Mouse (Mus musculus) hematopoietic stem cell, adult 5-6 weeks (primary cell): Measurements from ENCODE around the gene Xntrpc. TPM values are rescaled to one million over a fixed set of nuclear protein-coding genes. Genes with fewer than 3 reads are reported as not detected.
A peak's percentile ranks its signal among the peaks of the same experiment; 100 is the strongest.

Source experiments
- ATAC-seq, 2 experiments: fragments of 125-278 bp in 1 of 2; replicated peaks in 1 of 2; 2 replicates each; pipeline ENCODE4 v1.8.0; 2016 to 2017; ENCODE audit warnings: inconsistent platforms in 2 of 2, mild to moderate bottlenecking in 2 of 2, moderate number of reproducible peaks in 2 of 2, low read depth in 1 of 2, moderate TSS enrichment in 1 of 2; ENCODE audit not compliant: low FRiP score in 2 of 2, poor library complexity in 2 of 2, severe bottlenecking in 2 of 2, insufficient read depth in 1 of 2, low TSS enrichment in 1 of 2
- total RNA-seq: library from RNA; stranded (forward); fragments of 172-1452, 232-1000 nt; gene quantifications from 2 replicates; pipeline ENCODE4 v1.2.3, GENCODE M21; 2017

The Xntrpc gene
- total RNA-seq, 1 experiment from 2014 or later: 2.0 TPM

DNA sequence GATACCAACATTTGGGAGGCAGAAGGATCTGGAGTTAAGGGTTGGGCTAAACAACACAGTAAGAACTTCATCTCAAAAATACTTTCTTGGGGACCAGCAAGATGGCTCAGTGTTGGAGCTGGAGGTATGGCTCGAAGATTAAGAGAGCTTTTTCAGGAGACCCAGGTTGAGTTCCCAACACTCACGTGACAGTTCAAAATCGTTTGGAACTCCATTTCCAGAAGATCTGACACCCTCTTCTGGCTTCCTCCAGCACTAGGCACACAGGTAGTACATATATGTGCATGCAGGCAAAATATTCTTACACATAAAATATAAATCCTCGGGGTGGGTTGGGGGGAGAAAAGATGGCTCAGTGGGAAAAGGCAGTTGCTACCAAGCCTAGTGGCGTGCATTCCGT, 850 bp downstream of the Xntrpc start:
- no peak for ATAC-seq

DNA sequence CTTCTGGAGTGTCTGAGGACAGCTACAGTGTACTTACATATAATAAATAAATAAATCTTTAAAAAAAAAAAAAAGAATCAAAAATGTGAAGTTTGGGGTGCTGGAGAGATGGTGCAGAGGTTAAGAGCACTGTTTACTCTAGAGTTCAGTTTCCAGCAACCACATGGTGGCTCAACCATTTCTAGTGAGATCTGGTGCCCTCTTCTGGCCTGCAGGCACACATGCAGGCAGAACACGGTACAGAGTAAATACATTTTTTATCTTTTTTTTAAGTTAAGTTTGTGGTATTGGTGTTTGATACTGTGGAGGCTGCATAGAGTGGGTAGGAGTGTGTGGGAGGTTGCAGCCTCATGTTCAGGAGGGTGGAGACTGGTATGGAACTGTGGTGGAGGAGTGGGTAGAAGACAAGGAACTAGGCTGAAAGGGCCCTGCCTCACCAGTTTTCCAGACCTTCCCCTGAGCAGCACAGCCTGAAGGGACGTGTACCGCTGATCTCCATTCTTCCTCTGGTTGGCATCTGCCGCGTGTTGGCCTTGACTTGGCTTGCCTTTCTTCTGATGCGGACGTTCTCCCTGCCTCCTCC, 11.3 kb downstream of the Xntrpc start:
- ATAC-seq: peak; percentile 53; a peak in 3 of 4 replicates

DNA sequence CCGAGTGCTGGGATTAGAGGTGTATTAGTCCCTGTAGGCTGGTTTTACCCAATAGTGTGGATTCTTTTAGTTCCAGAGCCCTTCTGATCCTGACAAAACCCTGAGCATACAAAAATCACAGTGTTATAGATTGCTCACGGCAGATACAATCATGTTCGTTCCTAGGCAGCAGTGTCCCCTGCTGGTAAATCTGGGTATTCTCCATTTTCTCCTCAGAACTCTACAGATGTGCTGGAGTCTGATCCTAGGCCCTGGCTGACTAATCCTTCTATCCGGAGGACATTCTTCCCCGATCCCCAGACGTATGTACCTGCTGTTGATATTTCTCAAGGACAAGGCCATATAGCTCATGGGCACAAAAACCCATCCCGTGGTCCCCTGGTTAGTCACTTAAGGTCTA, 13.0 kb downstream of the Xntrpc start:
- ATAC-seq: peak in 1 of 2 experiments; percentile 45; a peak in 1 of 4 replicates

- ATAC-seq: no peak
These were observed 14.8 kb downstream of the Xntrpc start for GRCm38 (mm10) chr7:102080311-102080710.

- no peak for ATAC-seq
These were observed 16.3 kb downstream of the Xntrpc start for GRCm38 (mm10) chr7:102081784-102082183.

- ATAC-seq: no peak
These were observed 17.3 kb downstream of the Xntrpc start, which contains the start of gene Trpc2 for GRCm38 (mm10) chr7:102082816-102083215. Trpc2 (plus strand) TSS chr7:102083116.

- no peak for ATAC-seq
These were observed 18.7 kb downstream of the Xntrpc start for GRCm38 (mm10) chr7:102084041-102084696.

- no peak for ATAC-seq
These were observed 21.8 kb downstream of the Xntrpc start for GRCm38 (mm10) chr7:102087336-102087735.

- peak; percentile 68 to 80 for ATAC-seq
These were observed 34.5 kb downstream of the Xntrpc start for GRCm38 (mm10) chr7:102099760-102100661.

DNA sequence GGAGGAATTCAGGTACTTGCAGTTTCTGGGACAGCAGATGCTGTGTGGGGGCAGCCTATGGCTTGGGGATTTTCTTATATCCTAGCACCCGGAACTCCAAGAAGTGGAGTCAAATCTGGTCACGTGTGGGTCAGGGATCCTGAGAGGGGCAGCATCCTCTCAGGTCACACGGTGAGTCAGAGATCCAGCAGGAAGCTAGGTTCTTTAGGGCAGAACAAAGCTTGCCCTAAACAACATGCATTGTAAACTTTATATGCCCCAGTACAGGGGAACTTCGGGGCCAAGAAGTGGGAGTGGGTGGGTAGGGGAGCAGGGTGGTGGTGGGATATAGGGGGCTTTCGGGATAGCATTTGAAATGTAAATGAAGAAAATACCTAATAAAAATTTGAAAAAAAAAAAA, 35.4 kb downstream of the Xntrpc start:
- no peak for ATAC-seq

DNA sequence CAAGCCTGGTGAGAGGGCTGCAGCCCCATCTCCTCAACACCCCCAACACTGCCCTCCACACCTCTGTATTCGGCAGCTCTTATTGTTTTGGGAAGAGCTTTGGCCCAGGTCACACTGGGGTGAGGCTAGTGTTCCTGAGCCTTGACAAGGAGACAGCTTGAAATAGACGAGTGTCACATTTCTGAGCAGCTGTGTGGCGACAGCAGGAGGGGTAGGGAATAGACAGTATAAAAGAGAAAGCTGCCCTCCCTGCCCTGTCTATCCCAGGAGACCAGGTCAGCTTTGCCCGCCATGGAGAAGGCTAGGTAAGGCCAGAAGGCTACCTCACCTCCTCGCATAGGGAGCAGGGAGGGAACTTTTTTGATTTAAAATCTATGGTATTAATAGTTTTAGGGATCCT, 36.0 kb downstream of the Xntrpc start, which contains the start of gene Art1:
Art1 (plus strand) TSS at position 257 of the 400 bp plus-strand sequence.
- ATAC-seq: no peak

DNA sequence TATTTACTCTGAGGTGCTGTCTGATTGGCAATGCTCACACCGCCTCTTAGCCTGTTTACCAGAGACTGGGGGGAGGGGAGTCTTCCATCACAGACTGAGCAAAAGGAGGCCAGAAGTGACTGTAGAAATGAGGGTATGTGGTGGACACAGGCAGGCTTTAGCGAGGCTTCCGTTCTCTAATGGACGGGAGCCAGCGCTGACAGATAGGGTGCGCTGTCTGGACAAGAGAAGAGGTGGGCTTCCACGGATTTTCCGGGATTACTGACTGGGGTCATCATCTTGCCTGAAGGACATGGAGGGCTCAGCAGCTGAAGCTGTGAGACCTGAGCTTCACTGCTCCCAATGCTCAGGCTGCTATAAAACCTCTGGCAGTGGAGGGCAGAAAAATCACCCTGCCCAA, 36.7 kb downstream of the Xntrpc start:
- ATAC-seq: no peak

DNA sequence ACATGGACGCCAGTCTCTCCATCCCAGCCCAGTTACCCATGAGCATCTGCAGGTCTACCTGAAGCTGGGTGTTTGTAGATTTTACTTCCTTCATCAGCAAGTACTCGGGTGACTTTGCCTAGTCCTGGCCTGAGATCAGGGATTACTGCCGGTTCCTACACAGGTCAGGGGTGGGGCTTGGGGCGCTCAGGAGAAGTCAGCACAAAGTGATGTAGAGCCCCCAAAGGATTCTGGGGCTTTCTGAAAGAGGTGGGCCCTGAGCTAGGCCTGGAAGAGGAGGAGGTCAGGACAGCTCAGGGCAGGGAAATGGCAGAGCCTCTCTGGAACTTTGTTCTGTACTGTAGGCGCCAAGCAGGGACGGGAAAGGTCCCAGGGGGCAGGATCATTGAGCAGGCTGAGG, 37.2 kb downstream of the Xntrpc start:
- ATAC-seq: no peak

GRCm38 (mm10) chr7:102103555-102103954, 38.0 kb downstream of the Xntrpc start:
- no peak for ATAC-seq

DNA sequence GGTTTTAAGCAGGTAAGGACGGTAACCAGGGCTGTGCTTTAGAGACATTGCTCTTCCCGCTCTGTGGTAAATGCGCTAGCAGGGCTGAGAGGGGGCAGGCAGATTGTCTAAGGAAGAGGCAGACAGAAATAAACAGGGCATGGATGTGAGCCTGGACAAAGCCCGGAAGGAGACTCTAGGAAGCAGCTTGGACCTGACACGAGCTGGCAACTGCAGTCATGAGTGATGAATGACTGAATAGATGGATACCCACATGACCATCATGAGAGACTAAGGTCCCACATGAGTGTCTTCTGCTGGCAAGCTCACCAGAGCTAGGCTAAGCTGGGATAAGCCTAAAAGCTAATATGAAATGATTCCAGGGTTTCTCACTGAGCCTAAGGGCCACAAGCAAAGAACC, 38.6 kb downstream of the Xntrpc start:
- ATAC-seq: no peak

GRCm38 (mm10) chr7:102106700-102107141, 41.2 kb downstream of the Xntrpc start:
- ATAC-seq: peak in 1 of 2 experiments; percentile 43; a peak in 1 of 4 replicates

DNA sequence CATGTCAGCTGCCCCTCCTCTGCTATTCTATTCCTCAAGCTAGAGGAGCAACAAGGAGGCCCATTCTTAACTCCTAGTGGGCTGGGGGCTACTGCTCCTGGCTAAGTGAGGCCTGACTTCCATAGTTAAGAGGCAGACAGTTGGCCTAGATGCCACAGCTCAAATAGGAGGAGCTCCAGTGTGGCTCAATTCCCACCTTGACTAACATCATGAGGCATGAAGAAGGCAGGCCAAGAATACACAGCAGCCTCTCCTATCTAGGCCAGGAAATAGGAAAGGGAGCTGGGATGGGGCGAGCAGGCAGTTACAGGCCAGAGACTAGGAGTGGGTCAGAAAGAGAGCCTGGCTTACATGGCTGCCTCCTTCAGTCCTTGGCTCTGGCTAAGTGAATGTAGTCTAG, 42.7 kb downstream of the Xntrpc start:
- ATAC-seq: no peak

- no peak for ATAC-seq
These were observed 43.7 kb downstream of the Xntrpc start, which contains the start of gene Art5 for GRCm38 (mm10) chr7:102109171-102109570. Art5 (minus strand) TSS chr7:102109489.
